Mouse (Mus musculus): Measurements from ENCODE around the gene Hpcal1. TPM values are rescaled to one million over a fixed set of nuclear protein-coding genes. Genes with fewer than 3 reads are reported as not detected.

Gene Hpcal1
- total and polyA plus RNA-seq, 2 experiments from 2014 or later: 93.9 to 180 TPM

- no peaks in the 10 kb centered on the region for H3K9me3 ChIP-seq (ENCODE audit: low read length)
- H3K9ac ChIP-seq (replicated peaks; ENCODE audit: low read length): no peak overlapping the region
- H3K27me3 ChIP-seq (ENCODE audit: insufficient read depth, low read length): no peaks in the 10 kb centered on the region
- H3K4me1 ChIP-seq (ENCODE audit: insufficient read depth, low read length): no peaks in the 10 kb centered on the region
- TF ChIP-seq CTCF (IDR thresholded peaks at IDR 0.05; ENCODE audit: low read depth): no peak
- no peak for ATAC-seq
- no peak overlapping the region for H3K27ac ChIP-seq
- DNase-seq (ENCODE audit: low spot score): no peak
- no peaks in the 10 kb centered on the region for H3K36me3 ChIP-seq (ENCODE audit: insufficient read depth, low read length)
- H3K4me3 ChIP-seq (ENCODE audit: low read length): no peak overlapping the region
- WGBS: 93% methylated on average over 1 of the region's 1 CpGs
- no peak overlapping the region for H3K4me2 ChIP-seq (ENCODE audit: low read depth, low read length)
Observed at GRCm38 (mm10) chr12:17684315-17684714, 6.3 kb upstream of the Hpcal1 start.

- Histone ChIP-seq H3K27ac (no peak overlapping the region), H3K4me3 (ENCODE audit: low read length) (no peak overlapping the region), H3K9me3 (ENCODE audit: low read length) (no peaks in the 10 kb centered on the region), H3K4me2 (ENCODE audit: low read depth, low read length) (no peak overlapping the region), H3K27me3 (ENCODE audit: insufficient read depth, low read length) (no peaks in the 10 kb centered on the region), H3K4me1 (ENCODE audit: insufficient read depth, low read length) (peaks cover 6% of the 10 kb centered on the region; the same call in 1 of the 2 replicates), H3K9ac (replicated peaks; ENCODE audit: low read length) (no peak overlapping the region), H3K36me3 (ENCODE audit: insufficient read depth, low read length) (no peaks in the 10 kb centered on the region)
- no peak for DNase-seq (ENCODE audit: low spot score)
- whole genome bisulfite sequencing: 85% methylated on average over 2 of the region's 2 CpGs
- no peak for TF ChIP-seq CTCF (IDR thresholded peaks at IDR 0.05; ENCODE audit: low read depth)
- ATAC-seq: no peak
Observed at GRCm38 (mm10) chr12:17686116-17686515, 4.5 kb upstream of the Hpcal1 start.

- Histone ChIP-seq H3K9me3 (ENCODE audit: low read length) (no peaks in the 10 kb centered on the region), H3K9ac (replicated peaks; ENCODE audit: low read length) (no peak overlapping the region), H3K4me1 (ENCODE audit: insufficient read depth, low read length) (peaks cover 16% of the 10 kb centered on the region), H3K4me2 (ENCODE audit: low read depth, low read length) (no peak overlapping the region), H3K36me3 (ENCODE audit: insufficient read depth, low read length) (no peaks in the 10 kb centered on the region), H3K27ac (no peak overlapping the region), H3K27me3 (ENCODE audit: insufficient read depth, low read length) (no peaks in the 10 kb centered on the region), H3K4me3 (ENCODE audit: low read length) (no peak overlapping the region)
- 91% methylated on average over 3 of the region's 3 CpGs for WGBS
- ATAC-seq (no peak), DNase-seq (ENCODE audit: low spot score) (no peak)
- no peak for TF ChIP-seq CTCF (IDR thresholded peaks at IDR 0.05; ENCODE audit: low read depth)
Observed at GRCm38 (mm10) chr12:17688913-17689312, 1.7 kb upstream of the Hpcal1 start.

- peak overlapping the region; percentile 96 for H3K4me2 ChIP-seq (ENCODE audit: low read depth, low read length)
- H3K4me3 ChIP-seq (ENCODE audit: low read length): peak overlapping the region; percentile 73
- H3K9ac ChIP-seq (replicated peaks; ENCODE audit: low read length): peak overlapping the region; percentile 69
- no peaks in the 10 kb centered on the region for H3K36me3 ChIP-seq (ENCODE audit: insufficient read depth, low read length)
- no peak for DNase-seq (ENCODE audit: low spot score)
- H3K4me1 ChIP-seq (ENCODE audit: insufficient read depth, low read length): peaks cover 16% of the 10 kb centered on the region
- 8% methylated on average over 19 of the region's 20 CpGs for WGBS
- no peak overlapping the region for H3K27ac ChIP-seq
- H3K27me3 ChIP-seq (ENCODE audit: insufficient read depth, low read length): no peaks in the 10 kb centered on the region
- H3K9me3 ChIP-seq (ENCODE audit: low read length): no peaks in the 10 kb centered on the region
- ATAC-seq: no peak
- TF ChIP-seq CTCF (IDR thresholded peaks at IDR 0.05; ENCODE audit: low read depth): 0 out of 2 replicates have a peak, but pooled peaks have one; percentile 6
Observed at GRCm38 (mm10) chr12:17689931-17690563, 609 bp upstream of the Hpcal1 start.

- no peaks in the 10 kb centered on the region for H3K36me3 ChIP-seq (ENCODE audit: insufficient read depth, low read length)
- H3K27ac ChIP-seq: peak overlapping the region; percentile 51; the same call in 1 of the 2 replicates
- H3K4me1 ChIP-seq (ENCODE audit: insufficient read depth, low read length): peaks cover 16% of the 10 kb centered on the region
- no peak for TF ChIP-seq CTCF (IDR thresholded peaks at IDR 0.05; ENCODE audit: low read depth)
- ATAC-seq: peak; percentile 28
- WGBS: 2% methylated on average over 30 of the region's 30 CpGs
- peak overlapping the region; percentile 73 for H3K4me3 ChIP-seq (ENCODE audit: low read length)
- peak; percentile 35 for DNase-seq (ENCODE audit: low spot score)
- no peaks in the 10 kb centered on the region for H3K27me3 ChIP-seq (ENCODE audit: insufficient read depth, low read length)
- peak overlapping the region; percentile 69 for H3K9ac ChIP-seq (replicated peaks; ENCODE audit: low read length)
- H3K4me2 ChIP-seq (ENCODE audit: low read depth, low read length): peak overlapping the region; percentile 96
- H3K9me3 ChIP-seq (ENCODE audit: low read length): no peaks in the 10 kb centered on the region
Observed at GRCm38 (mm10) chr12:17691320-17691876, 742 bp downstream of the Hpcal1 start.

- Histone ChIP-seq H3K4me1 (ENCODE audit: insufficient read depth, low read length) (peaks cover 16% of the 10 kb centered on the region), H3K36me3 (ENCODE audit: insufficient read depth, low read length) (no peaks in the 10 kb centered on the region), H3K4me3 (ENCODE audit: low read length) (peak overlapping the region; percentile 73), H3K27ac (no peak overlapping the region), H3K27me3 (ENCODE audit: insufficient read depth, low read length) (no peaks in the 10 kb centered on the region), H3K4me2 (ENCODE audit: low read depth, low read length) (peak overlapping the region; percentile 96), H3K9me3 (ENCODE audit: low read length) (no peaks in the 10 kb centered on the region), H3K9ac (replicated peaks; ENCODE audit: low read length) (peak overlapping the region; percentile 69)
- 0% methylated on average over 23 of the region's 23 CpGs for WGBS
- TF ChIP-seq CTCF (IDR thresholded peaks at IDR 0.05; ENCODE audit: low read depth): no peak
- DNase-seq (ENCODE audit: low spot score) (peak; percentile 28), ATAC-seq (no peak)
Observed at GRCm38 (mm10) chr12:17691891-17692321, 1.2 kb downstream of the Hpcal1 start.

GRCm38 (mm10) chr12:17692356-17692755 lies 1.7 kb downstream of the Hpcal1 start:
- no peak overlapping the region for H3K27ac ChIP-seq
- no peaks in the 10 kb centered on the region for H3K27me3 ChIP-seq (ENCODE audit: insufficient read depth, low read length)
- WGBS: 14% methylated on average over 5 of the region's 5 CpGs
- ATAC-seq: no peak
- TF ChIP-seq CTCF (IDR thresholded peaks at IDR 0.05; ENCODE audit: low read depth): no peak
- H3K9me3 ChIP-seq (ENCODE audit: low read length): no peaks in the 10 kb centered on the region
- no peaks in the 10 kb centered on the region for H3K36me3 ChIP-seq (ENCODE audit: insufficient read depth, low read length)
- peak overlapping the region; percentile 96 for H3K4me2 ChIP-seq (ENCODE audit: low read depth, low read length)
- H3K4me1 ChIP-seq (ENCODE audit: insufficient read depth, low read length): peaks cover 16% of the 10 kb centered on the region
- no peak for DNase-seq (ENCODE audit: low spot score)
- peak overlapping the region; percentile 69; the same call in 1 of the 2 replicates for H3K9ac ChIP-seq (replicated peaks; ENCODE audit: low read length)
- H3K4me3 ChIP-seq (ENCODE audit: low read length): peak overlapping the region; percentile 73

Measured in hindbrain, postnatal 0 days (tissue).